Mouse (Mus musculus) A20 (cell line): ENCODE results near the gene Lrfn4.

ENCODE experiments used
- DNase-seq: peaks from one replicate; pipeline ENCODE4 v3.0.0-alpha.2; 2011; ENCODE audit warnings: low read depth, low spot score

Gene Lrfn4

DNA sequence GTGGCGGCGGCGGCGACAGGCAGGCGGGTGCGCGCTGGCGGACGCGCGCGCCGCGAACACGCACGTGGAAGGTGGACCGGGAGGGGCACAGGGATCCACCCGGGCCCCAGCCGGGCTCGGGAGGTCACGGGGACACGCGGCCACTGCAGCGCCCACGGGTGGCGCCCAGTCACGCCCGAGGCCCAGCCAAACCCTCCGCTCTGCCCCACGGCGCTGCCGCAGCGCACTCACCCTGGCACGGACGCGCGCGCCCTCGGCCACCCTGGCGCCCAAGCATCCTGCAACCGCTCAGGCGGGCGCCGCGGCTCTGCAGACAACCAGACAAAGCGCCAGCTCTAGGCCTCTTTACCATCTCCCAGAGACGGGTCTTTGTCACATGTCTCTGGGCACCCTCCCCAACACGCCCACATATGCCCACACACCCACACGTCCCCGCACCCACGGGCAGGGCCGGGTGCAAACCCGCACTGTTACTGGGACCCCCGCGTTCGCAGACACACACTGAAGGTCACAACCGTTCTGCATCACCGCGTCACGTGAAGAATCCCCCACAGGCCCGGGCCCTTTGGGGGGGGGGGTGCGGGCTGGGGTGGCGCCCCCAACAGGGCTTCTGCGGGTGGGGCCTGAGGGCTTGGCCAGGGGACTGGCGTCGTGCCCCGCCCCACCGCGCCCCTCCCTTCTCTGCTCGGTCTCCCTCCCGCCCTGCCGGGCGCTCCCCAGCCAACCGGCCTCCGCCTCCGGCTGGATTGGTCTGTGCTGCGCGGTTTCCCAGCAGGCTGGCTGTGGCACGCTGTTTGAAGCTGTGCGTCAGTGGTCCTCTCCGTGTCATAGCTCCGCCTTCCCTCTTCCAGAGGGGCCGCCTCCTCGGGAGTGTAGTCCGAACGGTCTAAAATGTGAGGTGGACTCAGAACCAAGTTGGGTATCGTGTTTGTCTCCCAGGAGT lies at the start of gene Lrfn4:
Gene Lrfn4 (minus strand): TSS at position 517 of the 943 bp plus-strand sequence.
- peak; percentile 83 for DNase-seq

DNA sequence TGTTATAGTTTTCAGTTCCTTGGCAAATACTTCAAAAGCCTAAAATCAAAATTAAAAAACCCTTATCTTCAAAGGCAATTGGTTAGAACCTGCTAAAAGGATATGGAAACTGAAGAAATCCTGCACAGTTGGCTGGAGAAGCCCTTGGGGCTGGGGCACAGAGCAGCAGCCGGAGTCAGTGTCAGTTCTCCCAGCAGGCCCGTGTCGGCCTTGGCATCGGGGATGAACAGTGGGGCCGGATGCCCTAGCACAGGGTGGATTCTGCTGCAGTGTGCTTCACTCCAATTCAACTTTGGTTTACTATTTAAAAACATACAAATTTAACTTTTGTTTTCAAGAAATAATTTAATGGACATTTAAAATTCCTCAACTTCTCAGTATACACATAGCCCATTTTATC lies 42.7 kb upstream of the Lrfn4 start:
- DNase-seq = no peak

DNA sequence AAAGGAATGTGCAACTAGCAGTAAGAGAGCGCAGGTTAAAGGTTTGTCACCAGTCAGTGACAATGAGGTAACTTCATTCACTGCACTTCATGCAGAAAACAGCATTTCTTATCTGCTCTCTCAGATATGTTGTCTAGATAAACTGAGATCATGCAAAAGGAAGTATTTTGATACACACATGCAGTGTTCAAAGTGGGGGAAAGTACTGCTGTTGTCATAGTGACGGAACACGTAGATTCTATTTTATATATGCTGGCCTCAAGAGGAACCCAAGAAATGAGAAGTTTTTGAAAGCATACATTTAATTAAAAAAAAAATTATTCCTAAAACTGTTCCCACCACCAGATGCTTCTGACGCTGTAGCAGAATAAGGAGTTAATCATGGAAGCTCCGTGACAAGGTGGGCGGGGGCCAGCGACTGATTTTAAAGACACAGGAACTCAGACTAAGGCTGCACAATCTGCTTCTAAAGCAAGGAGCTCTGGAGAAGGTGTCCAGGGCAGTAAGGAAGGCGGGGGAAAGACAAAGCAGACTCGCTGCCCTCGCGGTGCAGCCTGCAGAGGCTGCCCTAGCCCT lies 31.5 kb upstream of the Lrfn4 start:
- DNase-seq = no peak

DNA sequence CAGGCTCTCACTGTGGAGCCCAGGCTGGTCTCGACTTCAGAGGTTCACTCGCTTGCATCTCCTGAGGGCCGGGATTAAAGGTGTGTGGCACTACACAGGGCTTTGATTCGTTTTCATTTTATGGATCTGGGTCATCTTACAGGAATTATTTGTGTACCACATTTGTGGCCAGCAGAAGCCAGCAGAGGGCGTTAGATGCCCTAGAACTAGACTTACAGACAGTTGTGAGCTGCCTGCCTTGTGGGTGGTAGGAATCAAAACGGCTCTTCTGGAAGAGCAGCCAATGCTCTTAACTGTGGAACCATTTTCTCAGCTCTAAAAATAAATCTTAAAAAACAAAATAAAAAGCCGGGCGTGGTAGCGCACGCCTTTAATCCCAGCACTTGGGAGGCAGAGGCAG lies 28.8 kb upstream of the Lrfn4 start:
- DNase-seq = peak; percentile 24

DNA sequence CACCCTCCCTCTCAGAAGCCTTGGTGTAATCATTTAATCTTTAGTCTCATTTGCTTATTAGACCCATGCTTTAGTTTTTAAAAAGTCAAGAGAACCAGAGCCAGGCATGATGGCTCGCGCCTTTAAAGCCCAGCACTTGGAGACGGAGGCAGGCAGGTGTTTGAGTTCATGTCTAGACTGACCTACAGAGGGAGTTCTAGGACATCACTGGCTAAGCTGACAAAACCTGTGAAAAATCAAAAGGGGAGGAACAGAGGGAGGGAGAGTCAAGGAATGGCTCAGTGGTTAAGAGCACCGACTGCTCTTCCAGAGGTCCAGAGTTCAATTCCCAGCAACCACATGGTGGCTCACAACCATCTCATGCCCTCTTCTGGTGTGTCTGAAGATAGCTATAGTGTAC lies 20.5 kb upstream of the Lrfn4 start:
- DNase-seq = no peak

DNA sequence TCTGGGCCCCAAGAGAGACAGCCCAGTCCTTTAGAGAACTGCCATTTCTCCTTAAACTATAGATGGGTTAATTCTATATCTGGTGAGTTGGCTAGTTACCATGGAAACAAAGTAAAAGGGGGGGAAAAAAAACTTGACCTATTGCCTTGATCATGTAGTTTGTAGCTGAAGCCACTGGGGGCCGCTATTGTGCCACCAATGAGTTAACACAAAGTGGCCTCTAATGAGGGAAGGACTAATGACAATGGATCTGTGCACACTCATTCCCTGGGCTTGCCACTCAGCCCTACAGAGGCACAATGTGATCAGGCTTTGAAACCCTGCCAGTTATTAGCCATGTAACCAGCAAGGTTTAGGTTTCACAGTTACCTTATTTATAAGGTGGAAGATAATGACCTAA lies 13.4 kb upstream of the Lrfn4 start:
- peak; percentile 72 for DNase-seq

DNA sequence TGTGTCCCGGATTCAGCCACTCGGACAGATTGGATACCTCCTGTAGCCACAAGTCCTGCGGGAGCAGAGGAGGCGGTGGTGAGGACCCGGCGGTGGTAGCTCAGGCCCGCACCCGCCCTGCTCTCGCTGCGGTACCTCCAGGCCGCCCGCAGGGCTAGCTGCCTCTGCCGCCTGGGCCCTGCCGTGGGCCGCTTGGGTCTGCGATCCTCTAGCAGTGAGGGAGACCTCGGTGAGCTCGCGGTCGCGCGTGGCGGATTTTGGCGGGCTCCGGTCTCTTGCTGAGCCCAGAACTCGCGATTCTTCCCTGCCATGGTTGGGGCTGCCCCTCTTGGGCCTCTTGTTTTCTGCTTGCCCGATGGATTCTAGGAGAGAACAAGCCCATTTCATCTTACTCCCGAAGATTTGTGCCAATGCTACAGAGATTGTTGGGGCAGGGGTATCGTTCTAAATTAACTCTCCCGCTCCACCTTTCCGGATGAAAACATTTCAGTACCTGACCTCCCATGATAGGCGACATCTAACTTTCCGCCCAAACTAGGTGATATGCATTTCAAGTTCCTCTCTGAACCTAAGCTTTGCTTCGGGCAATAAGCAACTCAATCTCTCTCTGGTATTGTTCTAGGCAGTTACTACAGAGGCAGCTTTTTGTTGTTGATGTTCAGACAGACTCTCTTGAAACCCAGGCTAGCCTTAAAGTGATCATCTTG lies 10.5 kb upstream of the Lrfn4 start:
- no peak for DNase-seq

DNA sequence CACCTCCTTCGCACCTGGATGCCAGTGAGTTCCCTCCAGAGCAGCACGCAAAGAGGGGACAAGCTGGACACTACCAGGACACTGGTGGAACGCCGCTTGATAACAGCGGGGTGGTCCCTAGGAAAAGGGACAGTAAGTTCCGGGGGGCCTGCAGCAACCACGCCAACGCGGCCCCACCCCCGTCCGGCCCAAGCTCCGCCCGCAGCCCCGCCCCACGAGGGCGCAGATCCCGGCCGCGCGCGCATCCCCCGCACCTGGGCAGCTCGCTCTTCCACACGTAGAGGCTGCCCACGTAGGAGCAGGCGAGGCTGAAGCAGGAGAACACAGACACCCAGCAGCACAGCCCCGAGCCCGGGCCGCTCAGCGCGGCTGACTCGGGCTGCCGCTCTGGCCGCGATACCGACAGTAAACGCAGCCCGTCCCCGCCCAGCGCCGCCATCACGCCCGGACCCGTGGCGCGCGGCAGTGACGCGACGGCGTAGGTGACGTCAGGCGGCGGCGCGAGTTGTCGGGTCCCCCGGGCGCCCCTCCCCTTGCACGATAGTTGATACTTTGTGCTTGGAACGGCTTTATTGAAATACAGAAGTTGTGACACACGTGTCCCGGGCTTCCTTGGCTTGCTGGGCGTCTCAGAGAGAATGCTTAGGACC lies 9.8 kb upstream of the Lrfn4 start, which contains the start of gene Rce1:
Gene Rce1 (minus strand): TSS at position 463 of the 650 bp plus-strand sequence.
- peak; percentile 95 for DNase-seq

DNA sequence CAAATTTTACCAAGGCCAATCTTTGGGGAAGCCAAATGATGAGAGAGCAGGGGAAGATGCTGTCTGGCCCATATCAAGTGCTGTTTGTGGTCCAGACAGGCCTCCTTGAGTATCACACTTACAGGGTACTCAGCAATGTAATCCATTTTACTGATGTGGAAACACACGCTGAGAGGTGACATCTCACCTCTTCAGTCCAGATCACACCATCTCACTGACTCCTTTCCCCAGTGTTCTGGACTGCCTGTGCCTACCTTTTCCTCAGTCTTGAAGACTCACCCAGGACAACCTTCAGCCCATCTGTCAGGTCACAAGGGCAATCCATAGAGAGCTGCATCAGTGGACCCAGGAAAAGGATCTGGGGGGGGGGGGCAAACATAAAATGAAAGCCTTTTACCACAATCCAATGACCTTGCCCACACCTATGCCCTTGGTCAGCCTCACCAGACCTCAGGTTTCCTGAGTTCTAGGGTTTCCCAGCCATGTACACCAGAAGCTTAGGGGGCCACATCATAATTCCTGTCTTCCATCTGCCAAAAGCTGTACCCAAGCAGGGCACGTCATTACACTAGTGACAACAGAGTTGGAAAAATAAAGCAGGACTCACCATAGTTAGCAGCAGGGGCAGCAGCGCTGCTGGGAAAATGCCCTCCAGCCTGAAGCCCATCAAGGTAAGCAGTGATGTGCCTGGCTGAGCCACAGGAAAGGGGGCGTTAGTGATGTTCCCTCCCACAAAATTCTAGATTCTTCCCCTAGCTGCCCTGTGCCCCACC lies 9.1 kb upstream of the Lrfn4 start:
- no peak for DNase-seq

DNA sequence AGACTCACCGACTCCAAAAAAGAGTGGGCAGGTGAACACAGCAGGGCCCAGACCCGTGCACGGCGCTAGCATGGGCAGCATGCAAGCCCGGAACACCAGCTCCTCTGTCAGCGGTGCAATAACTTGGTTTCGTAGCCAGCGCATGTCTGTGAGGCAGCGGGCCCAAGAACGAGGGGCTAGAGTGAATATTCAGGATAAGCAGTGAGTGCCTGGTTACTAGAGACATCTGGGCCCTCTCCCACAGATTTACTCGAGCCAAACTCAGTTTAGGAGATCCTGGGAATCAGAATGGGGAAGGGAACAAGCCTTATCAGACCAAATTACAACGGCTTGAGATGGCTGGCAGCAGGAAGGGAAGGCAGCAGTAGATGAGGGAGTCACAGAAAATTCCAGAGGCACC lies 8.5 kb upstream of the Lrfn4 start:
- DNase-seq = no peak

DNA sequence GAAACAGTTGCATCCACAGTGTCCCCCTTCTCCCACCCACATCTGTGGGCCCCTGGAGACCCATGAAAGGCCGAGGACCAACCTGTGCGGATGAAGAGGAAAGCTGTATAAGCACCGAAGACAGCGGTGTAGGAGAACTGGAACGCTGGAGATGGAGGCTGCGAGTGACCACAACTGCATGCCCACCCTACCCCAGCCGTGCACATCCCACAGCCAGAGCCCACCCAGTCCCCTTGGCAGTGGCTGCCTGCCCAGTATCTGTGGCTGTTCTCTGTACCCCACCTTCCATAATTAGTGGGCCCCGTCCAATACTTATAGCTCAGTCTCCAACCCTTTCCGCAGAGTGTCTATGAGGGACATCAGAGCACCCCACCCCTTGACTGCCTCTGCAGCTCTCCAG lies 8.0 kb upstream of the Lrfn4 start:
- DNase-seq = no peak

DNA sequence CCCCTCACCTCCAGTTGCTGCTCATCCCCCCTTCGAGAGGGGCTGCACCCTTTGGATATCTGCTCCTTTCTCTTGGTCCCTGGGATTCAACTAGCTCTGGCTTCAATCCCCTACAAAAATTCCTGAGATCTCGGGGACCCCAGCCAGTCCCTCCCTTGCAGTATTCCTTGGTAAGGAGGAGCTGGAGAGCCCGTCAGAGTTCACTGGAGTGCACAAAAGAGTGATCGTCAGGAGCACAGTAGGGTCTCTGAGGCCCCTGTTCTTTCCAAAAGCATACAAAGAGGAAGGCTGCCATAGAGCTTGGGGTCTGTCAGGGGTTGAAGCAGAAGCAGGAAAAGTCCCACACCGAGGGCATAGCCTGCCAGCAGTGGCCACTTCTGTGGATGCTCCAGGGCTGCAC lies 7.3 kb upstream of the Lrfn4 start:
- DNase-seq = no peak

DNA sequence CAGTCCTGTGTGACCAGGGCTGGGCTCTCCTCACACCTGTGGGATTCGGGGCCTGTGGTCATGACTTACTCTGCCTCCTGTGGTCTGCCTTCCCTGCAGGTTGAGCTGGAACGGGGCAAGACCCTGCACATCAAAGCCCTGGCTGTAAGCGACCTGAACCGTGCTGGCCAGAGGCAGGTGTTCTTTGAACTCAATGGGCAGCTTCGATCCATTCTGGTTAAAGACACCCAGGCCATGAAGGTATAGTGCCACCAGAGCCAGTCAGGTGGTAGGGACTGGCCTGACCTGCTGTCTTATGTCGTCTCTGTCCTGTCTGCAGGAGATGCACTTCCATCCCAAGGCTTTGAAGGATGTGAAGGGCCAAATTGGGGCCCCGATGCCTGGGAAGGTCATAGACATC lies 5.3 kb upstream of the Lrfn4 start:
- no peak for DNase-seq

DNA sequence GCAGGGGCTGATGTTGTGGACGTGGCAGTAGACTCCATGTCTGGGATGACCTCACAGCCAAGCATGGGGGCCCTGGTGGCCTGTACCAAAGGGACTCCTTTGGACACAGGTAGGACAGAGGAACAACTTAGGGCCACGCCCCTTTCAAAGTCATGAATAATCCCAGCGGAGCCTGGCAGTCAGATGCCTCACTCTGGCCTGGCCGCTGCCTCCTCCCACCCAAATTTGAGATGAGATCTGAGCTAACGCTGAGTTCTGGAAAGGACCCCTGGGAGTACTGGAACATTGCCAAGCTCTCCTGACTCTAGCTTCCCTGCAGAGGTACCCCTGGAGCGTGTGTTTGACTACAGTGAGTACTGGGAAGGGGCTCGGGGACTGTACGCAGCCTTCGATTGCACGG lies 4.0 kb upstream of the Lrfn4 start:
- DNase-seq = no peak

DNA sequence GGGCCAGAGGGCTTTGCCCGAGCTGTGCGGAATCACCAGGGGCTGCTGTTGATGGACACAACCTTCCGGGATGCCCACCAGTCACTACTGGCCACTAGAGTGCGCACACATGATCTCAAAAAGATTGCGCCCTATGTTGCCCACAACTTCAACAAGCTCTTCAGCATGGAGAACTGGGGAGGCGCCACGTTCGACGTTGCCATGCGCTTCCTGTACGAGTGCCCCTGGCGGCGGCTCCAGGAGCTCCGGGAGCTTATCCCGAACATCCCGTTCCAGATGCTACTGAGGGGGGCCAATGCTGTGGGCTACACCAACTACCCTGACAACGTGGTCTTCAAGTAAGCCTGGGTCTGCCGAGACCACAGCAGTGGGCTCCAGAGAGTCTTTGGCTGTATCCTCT lies 2.7 kb upstream of the Lrfn4 start:
- DNase-seq = no peak

DNA sequence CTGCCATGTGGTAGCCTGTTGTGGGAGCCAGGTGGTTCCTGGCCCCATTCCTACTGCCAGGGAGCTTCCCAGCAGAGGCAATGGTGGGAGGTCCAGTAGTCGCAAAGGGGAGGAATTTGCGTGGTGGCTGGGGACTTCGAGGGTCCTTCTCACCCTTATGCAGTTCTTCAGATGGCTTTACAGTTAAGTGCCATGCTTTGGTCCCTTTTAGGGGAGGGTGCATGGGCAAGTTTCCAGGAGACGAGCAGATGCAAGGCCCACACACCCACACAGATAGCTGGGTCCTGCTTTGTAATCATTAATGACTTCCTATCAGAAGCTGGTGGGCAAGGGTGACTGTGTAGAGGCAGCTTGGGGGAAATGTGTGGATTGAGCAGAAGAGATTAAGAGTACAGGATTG lies 1.1 kb upstream of the Lrfn4 start:
- no peak for DNase-seq

DNA sequence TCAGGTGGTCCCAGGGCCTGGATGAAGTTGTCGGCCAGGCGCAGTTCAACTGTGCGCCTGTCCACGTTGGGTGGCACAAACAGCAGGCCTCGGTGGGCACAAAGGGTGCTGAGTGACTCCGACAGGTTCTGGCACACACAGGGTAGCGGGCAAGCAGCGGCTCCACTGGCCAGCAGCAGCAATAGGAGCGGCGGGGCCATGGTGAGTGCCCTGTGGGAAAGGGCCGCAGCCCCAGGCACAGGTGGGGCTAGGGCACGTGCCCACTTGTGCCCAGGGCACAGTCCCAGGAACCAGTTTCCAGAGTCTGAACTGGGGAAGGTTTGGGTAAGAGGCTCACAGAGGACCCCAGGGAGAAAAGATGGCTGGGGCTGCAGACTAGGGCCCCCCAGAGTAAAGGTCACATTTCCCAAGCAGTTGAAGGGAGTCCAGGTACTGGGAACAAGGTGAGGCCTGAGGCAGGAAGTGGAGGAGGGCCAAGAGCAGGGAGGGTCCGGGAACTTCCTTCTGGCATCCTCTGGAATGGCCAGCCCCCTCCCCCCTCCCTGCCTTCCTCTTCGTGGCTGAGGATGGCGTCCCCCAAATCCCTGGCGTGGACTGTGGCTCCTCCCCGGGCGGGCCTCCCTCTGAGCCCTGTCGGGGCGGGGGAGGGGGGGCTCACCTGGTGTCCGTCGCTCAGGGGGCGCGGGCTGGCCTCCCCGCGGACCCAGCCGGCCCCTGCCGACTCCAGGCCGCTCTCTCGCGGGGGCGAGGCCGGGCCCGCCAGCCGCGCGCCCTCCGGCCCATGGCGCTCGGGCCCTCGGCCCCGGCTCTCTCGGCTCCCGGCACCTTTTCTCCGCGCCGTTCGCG lies 939 bp downstream of the Lrfn4 start:
- DNase-seq = no peak

DNA sequence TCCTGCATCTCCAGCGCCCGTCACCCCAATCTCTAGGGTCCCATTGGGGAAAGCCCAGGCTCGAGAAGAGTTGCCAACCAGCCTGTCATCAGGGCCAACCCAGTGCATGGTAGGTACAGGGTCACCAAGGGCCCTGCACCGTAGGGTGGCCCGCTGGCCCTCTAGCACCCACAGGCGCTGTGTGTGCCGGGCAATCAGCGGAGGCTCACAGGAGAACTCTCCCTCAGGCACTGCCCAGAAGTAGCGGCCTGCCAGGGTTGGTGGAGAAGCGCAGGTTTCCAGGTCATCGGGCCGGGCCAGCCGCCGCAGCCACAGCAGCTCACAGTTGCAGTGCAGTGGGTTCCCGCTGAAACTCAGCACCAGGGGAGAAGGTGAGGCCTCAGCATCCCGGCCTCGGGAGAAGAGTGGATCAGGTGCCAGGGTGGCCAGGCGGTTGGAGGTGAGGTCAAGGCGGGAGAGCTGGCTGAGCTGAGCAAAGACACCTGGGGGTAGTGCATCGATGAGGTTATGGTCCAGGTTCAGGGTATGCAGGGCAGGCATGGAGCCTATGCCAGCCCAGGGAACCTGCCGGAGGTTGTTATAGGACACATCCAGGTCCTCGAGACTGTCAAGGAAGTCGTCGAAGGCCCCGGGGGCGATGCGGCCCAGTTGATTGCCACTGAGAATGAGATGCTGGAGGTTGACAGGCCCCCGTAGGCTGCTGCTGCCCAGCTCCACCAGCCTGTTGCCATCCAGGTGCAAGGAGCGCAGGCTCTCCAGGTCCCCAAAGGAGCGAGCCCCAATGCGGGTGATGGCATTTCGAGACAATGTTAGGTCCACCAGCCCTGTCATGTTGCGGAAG lies 1.8 kb downstream of the Lrfn4 start:
- DNase-seq = no peak

DNA sequence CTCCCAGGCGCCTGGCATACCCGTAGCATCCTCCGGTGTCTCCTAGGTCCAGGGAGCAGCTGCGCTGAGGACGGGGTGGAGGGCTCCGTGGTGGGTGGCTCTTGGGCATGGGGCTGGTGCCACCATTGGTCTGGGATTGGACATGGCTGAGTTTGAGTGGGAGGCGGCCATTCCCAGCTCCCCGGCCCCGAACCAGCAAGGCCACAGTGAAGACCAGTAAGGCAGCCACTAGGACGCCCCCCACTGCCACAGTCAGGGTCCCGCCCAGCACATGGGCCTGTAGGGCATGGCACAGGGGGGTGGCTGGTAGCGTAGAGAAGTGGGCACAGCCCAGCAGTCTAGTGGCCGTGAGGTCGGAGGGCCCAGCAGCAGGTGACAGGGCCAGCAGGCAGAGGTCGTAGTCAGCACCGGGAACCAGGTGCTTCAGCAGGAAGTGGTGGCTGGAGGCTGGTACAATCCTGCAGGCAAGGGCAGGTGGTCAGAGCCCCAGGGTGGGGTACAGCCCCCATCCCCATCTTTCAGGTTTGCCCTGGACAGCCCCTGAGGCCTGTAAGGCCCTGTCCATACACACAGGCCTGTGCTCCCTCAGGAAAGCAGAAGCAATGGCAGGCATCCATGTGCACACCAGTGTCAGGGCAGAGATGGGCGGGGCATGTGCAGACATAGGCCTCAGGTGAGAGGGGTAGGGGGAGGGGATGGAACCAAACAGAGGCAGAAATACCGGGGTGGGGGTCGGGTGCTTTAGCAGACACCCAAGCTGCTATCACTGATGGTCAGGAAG lies 3.1 kb downstream of the Lrfn4 start:
- no peak for DNase-seq
